Mouse (Mus musculus) adrenal gland, adult 8-10 months (tissue): ENCODE data around the gene Olfr1311. TPM values are rescaled to one million over a fixed set of nuclear protein-coding genes. Genes with fewer than 3 reads are reported as not detected.
"Not testable (repeated sequence)": the region's sequence is repeated elsewhere in the genome, so short reads cannot be mapped to it uniquely, and the experiment has no call there.

Source experiments
- DNase-seq: peaks from one replicate; pipeline ENCODE4 v3.0.0; 2022
- total RNA-seq, 4 experiments: library from RNA; stranded (reverse); gene quantifications; 2 replicates each; pipeline ENCODE4 v1.2.4; 2022

Olfr1311 gene
- not detected for total RNA-seq

DNA sequence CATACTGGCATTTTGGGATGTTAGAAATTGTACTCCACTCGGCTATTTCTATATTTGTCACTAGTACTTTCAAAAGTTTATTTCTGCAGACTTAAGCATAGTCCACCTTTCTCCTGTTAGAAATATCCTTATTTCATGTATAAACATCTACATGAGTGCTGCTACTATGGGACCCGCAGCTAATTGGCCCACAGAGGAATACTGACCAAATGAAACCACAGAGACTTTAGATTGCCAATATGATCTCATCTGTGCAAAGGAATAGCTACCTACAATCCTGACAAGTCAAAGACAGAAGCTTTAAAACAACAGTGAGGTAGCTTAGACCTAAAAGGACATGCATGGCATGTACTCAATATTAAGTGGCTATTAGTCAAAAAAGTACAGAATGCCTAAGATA, at the start of gene Olfr1311:
Gene Olfr1311, minus strand, starts transcription at position 101 of the 400 bp plus-strand sequence.
- no peak for DNase-seq

DNA sequence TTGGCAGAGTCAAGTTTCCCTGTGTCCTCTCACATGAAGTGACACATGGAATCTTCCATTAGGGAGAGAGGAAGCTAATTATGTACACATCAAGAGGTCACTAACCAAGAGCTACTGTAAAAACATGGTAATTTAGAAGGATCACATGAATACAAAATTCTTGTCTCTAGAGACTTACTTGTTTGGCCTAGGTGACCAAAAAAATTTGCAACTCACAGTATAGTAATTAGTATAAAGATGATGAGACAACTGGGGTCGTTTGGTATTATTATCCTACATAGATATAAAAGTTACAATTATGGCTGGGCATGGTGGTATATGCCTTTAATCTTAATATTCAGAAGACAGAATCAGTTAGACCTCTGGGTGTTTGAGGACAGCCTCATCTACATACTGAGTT, 25.9 kb upstream of the Olfr1311 start, which contains the start of gene Olfr1312:
Gene Olfr1312, minus strand, starts transcription at position 101 of the 400 bp plus-strand sequence.
- no peak for DNase-seq

DNA sequence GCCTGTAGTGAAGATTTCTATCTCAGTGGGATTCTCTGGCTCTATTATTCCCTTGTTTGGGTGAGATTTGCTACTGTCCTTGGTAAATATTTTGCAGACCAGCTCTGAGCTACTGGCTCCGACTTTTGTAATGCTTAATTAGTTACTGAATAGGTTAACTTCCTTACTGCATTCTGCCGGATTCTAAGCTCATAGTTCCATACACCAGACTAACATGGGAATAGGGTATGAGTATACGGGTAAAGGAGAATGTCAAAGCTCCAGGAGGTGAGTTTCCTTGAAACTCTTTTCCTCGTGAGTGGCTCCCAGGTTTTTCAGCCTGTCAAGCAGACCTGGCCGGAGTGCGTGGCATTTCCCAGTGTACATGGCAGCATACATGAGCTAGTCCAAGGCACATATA, 2.8 kb upstream of the Olfr1311 start:
- DNase-seq = not testable (repeated sequence)

DNA sequence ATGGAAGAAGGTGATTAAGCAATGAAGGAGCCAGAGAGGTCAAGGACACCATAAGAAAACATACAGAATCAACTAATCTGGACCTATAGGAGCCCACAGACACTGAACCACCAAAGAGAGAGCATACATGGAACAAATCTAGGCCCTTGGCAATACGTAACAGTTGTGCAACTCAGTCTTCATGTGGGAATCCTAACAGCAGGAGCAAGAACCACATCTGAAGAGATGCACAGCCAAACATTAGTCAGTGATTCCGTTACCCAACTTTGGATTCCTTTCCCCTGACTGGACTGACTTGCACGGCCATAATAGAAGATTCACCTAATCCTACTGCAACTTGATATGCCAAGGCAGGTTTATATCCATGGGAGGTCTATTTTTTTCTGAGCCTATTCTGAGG, 9.3 kb downstream of the Olfr1311 start:
- no peak for DNase-seq

DNA sequence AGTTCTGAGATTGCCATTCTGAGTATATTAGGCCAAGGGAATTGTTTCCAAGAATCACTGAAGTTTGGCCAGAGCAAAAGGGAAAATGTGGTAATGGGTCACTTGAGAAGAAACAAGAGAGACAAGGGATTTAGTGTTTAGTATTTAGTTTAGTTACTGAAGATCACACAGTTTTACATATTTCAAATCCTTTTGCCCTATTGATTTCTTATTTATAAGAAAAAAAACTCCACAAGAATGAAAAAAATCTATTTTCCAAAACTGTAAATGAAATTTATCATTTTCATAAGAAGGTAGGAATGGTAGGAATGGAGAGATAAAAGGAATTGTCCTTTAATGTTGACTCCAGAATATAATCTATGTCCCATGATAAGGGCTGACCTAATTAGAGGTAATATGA, 11.6 kb downstream of the Olfr1311 start, which contains the start of gene Olfr1310:
Gene Olfr1310, minus strand, starts transcription at position 101 of the 400 bp plus-strand sequence.
- no peak for DNase-seq

DNA sequence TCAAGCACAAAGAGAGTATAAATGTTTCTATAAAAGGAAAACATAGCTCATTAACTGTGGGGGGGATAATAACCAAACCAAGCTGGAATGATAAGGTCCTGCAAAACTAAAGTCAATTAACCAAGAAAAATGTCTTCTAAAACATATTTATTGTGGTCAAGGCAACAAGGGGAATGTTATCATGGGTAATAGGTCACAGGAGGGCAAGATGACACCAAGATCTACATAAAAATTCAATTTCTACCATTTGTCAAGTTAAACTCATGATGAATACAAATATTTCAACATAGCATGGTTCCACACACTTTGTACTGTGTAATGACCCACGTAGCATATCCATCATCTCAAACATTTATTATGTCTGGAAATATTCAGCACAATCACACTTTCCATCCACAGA, 34.0 kb downstream of the Olfr1311 start, which contains the start of gene Olfr1309:
Gene Olfr1309, minus strand, starts transcription at position 101 of the 400 bp plus-strand sequence.
- DNase-seq = no peak

Other genes with a start within 250 kb of the Olfr1311 start
- not detected for gene Olfr1302, start 247.0 kb downstream of the Olfr1311 start, total RNA-seq
- gene Olfr1303, start 204.1 kb downstream of the Olfr1311 start, total RNA-seq = not detected
- not detected for gene Olfr1305, start 147.3 kb downstream of the Olfr1311 start, total RNA-seq
- not detected for gene Olfr1306, start 108.1 kb downstream of the Olfr1311 start, total RNA-seq
- not detected for gene Olfr1307, start 75.0 kb downstream of the Olfr1311 start, total RNA-seq
- gene Olfr1308, start 59.5 kb downstream of the Olfr1311 start, total RNA-seq = not detected
- not detected for gene Olfr1309, start 34.1 kb downstream of the Olfr1311 start, total RNA-seq
- not detected for gene Olfr1310, start 11.7 kb downstream of the Olfr1311 start, total RNA-seq
- gene Olfr1312, start 25.8 kb upstream of the Olfr1311 start, total RNA-seq = not detected
- gene Olfr1313, start 53.4 kb upstream of the Olfr1311 start, total RNA-seq = not detected
- not detected for gene Olfr1314, start 72.4 kb upstream of the Olfr1311 start, total RNA-seq
- not detected for gene Olfr1315-ps1, start 91.0 kb upstream of the Olfr1311 start, total RNA-seq
- gene Olfr1316, start 110.6 kb upstream of the Olfr1311 start, total RNA-seq = not detected
- gene Olfr1317, start 115.9 kb upstream of the Olfr1311 start, total RNA-seq = not detected
- gene Olfr1318, start 129.8 kb upstream of the Olfr1311 start, total RNA-seq = not detected
- 10 to 100 TPM in 1 of 4 experiments, 1 to 10 TPM in 3; 5.1 to 10.7 (median 7.1) TPM for gene Lpcat4, start 215.1 kb upstream of the Olfr1311 start, total RNA-seq
- gene Nutm1, start 234.9 kb upstream of the Olfr1311 start, total RNA-seq = under 1 TPM in 1 of 4 experiments, not detected in 3; 0.06 TPM
- gene Nop10, start 237.5 kb upstream of the Olfr1311 start, total RNA-seq = 100 to 1,000 TPM in 2 of 4 experiments, 10 to 100 TPM in 2; 77.3 to 151 (median 111) TPM
- 10 to 100 TPM; 41.1 to 56.3 (median 49.1) TPM for gene Slc12a6, start 241.4 kb upstream of the Olfr1311 start, total RNA-seq
- 1 to 10 TPM in 1 of 4 experiments, not detected in 3; 1.5 TPM for gene Gm21985, start 241.9 kb upstream of the Olfr1311 start, total RNA-seq